Mouse (Mus musculus) cerebellum, postnatal 25 days (tissue): ENCODE data around the gene Cluh.

Experiments used
- DNase-seq, 2 experiments: peaks; one replicate each; pipeline ENCODE4 v3.0.0; 2021; ENCODE audit warnings: mixed read lengths in 2 of 2

Cluh gene

DNA sequence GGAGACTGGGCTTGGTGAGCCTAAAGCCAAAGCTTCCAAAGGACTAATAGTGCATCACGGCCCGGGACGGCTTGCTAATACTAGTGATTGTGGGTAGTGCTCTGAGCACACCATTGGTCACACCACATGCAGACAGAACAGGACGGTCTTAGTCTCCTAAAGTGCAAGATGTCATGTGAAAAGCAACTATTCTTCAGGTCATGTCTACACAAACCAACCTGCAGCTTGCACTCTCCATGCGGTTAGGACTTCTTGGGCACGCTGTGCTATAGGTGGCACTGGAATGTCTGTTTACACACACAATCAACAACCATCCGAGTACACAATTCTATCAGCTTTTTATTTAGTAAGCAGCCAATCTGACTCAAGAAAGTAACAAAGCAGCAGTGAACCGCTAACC is 25.4 kb downstream of the Cluh start:
- peak in 1 of 2 experiments; percentile 11 for DNase-seq

DNA sequence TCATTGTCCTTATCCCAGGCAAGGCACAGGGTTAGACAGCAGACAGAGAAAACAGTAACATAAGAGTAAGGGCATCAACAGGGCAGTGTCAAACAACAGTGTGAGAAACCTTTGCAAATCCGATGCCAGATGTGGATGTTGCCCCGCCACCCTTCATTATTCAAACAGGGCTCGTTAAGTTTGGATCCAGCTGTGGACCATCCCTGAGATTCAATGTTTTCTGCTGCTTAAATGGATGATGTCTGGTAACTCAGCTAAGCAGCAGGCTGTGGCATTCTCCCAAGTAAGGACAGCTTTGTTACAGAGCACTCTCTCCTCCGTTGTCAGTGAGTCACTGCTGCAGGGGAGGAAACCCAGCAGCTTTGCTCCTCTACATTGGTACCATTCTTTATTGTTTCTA is 25.9 kb downstream of the Cluh start:
- DNase-seq = peak in 1 of 2 experiments; percentile 17

DNA sequence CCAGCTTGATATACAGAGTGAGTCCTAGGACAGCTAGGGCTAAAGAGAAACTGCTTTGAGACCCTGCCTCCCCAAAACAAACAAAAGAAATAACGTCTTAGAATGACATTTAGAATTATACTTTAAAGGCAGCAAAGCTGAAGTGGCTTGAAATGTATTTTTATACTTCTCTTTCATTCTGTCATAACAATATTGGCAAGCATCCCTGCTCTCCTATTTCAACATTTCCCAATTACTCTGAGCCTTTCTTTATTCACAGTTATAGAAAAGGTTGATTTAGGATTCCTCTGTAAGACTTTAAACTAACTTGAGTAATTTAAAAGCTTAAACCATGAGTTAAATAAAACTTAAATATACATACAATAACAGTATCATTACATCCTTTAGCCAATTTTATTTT is 42.9 kb downstream of the Cluh start:
- no peak for DNase-seq

DNA sequence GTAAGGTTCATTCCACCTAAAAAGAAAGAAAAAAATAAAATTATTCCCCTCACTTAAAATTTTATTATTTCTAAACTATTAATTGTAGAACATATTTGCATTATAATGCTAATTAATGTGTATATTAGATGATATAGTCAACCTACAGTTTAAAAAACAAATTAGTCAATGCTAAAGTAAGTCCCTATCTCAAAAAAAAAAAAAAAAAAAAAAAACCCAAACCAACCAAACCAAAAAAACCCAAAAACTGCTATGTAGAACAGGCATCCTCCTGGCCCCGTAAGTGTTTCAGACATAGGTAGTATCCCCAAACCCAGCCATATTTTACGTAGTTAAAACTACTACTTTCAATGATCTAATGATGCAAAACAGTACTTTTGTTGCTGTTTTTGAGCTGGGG is 50.2 kb downstream of the Cluh start:
- no peak for DNase-seq

DNA sequence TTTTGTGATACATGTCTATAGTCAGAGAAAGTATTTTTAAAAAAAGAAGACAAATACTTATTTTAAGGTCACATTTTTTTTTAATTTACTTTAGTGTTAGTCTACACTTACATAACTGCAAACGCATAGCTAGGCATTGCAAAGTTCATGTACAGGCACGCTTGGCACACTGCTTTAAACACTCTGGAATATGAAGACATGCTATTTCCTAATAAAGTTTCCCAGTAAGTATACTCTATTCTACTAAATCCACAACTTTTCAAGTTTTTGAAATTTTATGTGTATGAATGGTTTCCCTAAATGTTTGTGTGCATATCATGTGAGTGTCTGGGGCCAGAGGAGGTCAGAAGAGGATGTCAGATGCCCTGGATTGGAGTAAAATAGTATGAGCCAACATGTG is 54.8 kb downstream of the Cluh start:
- DNase-seq = no peak

DNA sequence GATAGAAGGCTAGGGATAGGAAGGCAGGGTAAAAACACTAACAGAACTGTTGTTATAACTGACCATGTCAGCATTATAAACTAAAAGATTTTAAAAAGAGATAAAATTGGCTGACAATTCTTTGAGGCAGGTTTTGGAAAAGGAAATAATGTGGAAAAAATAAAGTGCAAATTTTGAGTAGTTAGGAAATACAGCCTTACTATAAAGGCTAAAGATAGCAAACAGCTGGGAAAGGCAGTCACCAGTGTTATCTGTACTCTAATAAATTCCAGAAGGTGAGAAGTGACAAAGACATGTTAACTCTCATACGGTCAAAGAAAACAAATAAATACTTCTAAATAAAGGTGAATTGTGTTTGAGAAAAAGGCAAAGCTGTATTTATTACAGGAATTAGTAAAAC is 59.5 kb downstream of the Cluh start:
- no peak for DNase-seq

DNA sequence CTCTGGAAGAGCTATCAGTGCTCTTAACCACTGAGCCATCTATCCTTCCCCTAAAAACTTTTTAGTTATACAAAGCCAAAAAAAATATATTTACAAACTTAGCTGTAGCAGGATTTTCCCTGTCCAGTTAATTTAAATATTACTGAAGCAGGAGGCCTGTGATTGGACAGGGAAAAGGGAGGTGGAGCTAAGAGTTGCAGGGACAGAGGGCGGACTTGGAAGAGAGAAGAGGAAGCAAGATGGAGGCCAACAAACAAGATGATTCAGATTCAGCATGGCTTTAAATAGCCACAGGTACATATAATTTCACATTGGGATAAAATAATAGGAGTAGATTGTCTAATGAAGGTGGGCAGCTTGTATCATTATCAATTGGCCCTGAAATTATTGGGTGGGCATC is 61.4 kb downstream of the Cluh start:
- DNase-seq = no peak

DNA sequence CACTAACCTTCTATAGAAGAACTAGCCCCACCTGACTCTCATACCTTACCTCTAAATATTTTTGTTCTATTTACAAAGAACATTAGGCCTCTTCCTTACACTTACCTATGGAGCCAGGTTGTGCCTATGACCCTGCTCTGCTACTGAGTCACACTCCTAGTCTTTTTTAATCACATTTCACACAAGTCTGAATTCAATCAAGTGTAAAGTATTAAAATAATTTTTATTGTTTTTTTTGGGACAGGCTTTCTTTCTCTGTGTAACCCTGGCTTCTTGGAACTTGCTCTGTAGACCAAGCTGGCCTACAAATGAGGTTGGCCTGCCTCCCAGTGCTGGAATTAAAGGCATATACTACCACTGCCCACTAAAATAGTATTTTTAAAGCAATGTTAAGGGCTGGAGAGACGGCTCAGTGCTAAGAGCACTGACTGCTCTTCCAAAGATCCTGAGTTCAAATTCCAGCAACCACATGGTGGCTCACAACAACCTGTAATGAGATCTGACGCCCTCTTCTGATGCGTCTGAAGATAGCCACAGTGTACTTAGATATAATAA is 66.8 kb downstream of the Cluh start:
- DNase-seq = peak; percentile 30 to 65
